Mouse (Mus musculus) heart, postnatal 0 days (tissue): ENCODE results near the gene Asphd1.

ENCODE experiments used
- CTCF ChIP-seq: IDR thresholded peaks from 2 replicates; pipeline ENCODE4 v1.5.1; 2016; ENCODE audit warnings: antibody characterized with exemption, control low read depth, low read depth
- EP300 ChIP-seq: IDR thresholded peaks from 2 replicates; pipeline ENCODE4 v1.6.1; 2016; ENCODE audit warnings: antibody characterized with exemption, low read depth

DNA sequence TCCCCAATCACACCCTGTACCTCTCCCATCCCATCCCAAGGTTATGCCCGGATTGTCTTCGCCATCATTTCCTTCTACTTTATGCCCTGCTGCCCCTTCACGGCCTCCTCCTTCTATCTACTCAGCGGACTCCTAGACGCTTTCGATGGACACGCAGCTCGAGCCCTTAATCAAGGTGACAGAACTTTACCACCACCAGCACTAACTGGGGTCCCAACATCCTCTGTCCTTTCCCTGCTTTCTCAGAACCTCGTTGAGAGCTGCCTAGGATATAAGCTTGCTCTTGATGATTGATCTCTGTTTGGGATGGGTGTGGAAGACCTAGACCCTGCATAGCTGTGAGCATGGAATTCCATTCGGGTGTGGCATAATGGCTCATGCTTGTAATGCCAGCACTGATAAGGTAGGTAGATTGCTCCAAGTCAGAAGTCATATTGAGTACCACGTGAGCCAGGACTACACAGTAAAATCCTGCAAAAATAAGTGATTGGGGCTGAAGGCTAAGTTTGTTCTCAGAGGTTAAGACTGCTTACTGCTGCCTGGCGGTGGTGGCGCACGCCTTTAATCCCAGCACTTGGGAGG, 27.6 kb upstream of the Asphd1 start:
- TF ChIP-seq EP300 (no peak), CTCF (no peak)
